Mouse (Mus musculus) intestine, embryonic 15.5 days (tissue): ENCODE measurements around the gene Chst5. TPM values are rescaled to one million over a fixed set of nuclear protein-coding genes. Genes with fewer than 3 reads are reported as not detected.

Source experiments
- ATAC-seq: fragments of 200-750 bp; cut with Nextera tagmentation; 2 replicates; pipeline ENCODE4 v1.8.0; 2017; ENCODE audit warnings: moderate TSS enrichment, moderate library complexity
- H3K27ac ChIP-seq: fragments of 300-500 bp; sonication (generic); 2 replicates; pipeline ENCODE4 v1.5.1; 2015; ENCODE audit warnings: mild to moderate bottlenecking, inconsistent platforms
- H3K27me3 ChIP-seq: fragments of 300-500 bp; sonication (generic); replicated peaks from 2 replicates; pipeline ENCODE4 v1.6.1; 2015; ENCODE audit warnings: inconsistent platforms
- H3K36me3 ChIP-seq: fragments of 300-500 bp; sonication (generic); 2 replicates; pipeline ENCODE4 v1.6.1; 2015; ENCODE audit warnings: inconsistent platforms
- H3K4me1 ChIP-seq: fragments of 300-500 bp; sonication (generic); replicated peaks from 2 replicates; pipeline ENCODE4 v1.6.1; 2015; ENCODE audit warnings: inconsistent platforms
- H3K4me2 ChIP-seq: fragments of 300-500 bp; sonication (generic); replicated peaks from 2 replicates; pipeline ENCODE4 v1.6.1; 2015; ENCODE audit warnings: mild to moderate bottlenecking, inconsistent platforms
- H3K4me3 ChIP-seq: fragments of 300-500 bp; sonication (generic); replicated peaks from 2 replicates; pipeline ENCODE4 v1.5.1; 2015; ENCODE audit warnings: inconsistent platforms
- H3K9ac ChIP-seq: fragments of 300-500 bp; sonication (generic); 2 replicates; pipeline ENCODE4 v1.6.1; 2015; ENCODE audit warnings: inconsistent platforms
- H3K9me3 ChIP-seq: fragments of 300-500 bp; sonication (generic); 2 replicates; pipeline ENCODE4 v1.6.1; 2016; ENCODE audit warnings: inconsistent platforms
- WGBS: fragments of 180-500 bp; shearing (Covaris S2); methylation state at CpG from one replicate; pipeline ENCODE4 v1.1.7; 2015; 5-methylcytosine and 5-hydroxymethylcytosine counted together
- polyA plus RNA-seq: library from polyadenylated mRNA; unstranded; fragments of >200 nt; fragmentation: Nextera tagmentation; extraction: Ambion mirVana; gene quantifications from 2 replicates; pipeline ENCODE4 v1.2.1, GENCODE M21; 2015

Gene Chst5
- 1.2 and 1.7 TPM in 2 replicates for polyA plus RNA-seq

GRCm38 (mm10) chr8:111909621-111910450 lies at the start of gene Chst5:
Chst5 (minus strand) TSS chr8:111910447.
- H3K27me3 ChIP-seq: peaks cover 9% of the 10 kb centered on the region; the same call in 1 of the 2 replicates
- 5% methylated on average over 46 of the region's 47 CpGs for WGBS
- peaks cover 16% of the 10 kb centered on the region for H3K4me1 ChIP-seq
- H3K4me2 ChIP-seq: peak within 1 kb of the TSS; percentile 77
- H3K27ac ChIP-seq: no peak within 1 kb of the TSS
- peak within 1 kb of the TSS; percentile 30 for H3K9ac ChIP-seq
- ATAC-seq: peak; percentile 48; the same call in 1 of the 2 replicates
- H3K4me3 ChIP-seq: peak within 1 kb of the TSS; percentile 35
- H3K9me3 ChIP-seq: no peaks in the 10 kb centered on the region
- H3K36me3 ChIP-seq: no peaks in the 10 kb centered on the region

GRCm38 (mm10) chr8:111957231-111957630 lies 47.0 kb upstream of the Chst5 start:
- no peak for ATAC-seq
- Histone ChIP-seq H3K4me3 (no peak overlapping the region), H3K4me2 (no peak overlapping the region), H3K27ac (no peak overlapping the region), H3K4me1 (no peaks in the 10 kb centered on the region), H3K36me3 (peaks cover 14% of the 10 kb centered on the region), H3K9me3 (no peaks in the 10 kb centered on the region), H3K27me3 (no peaks in the 10 kb centered on the region), H3K9ac (no peak overlapping the region)
- 88% methylated on average over 2 of the region's 2 CpGs for WGBS

GRCm38 (mm10) chr8:111955879-111956278 lies 45.6 kb upstream of the Chst5 start:
- Histone ChIP-seq H3K9me3 (no peaks in the 10 kb centered on the region), H3K27me3 (no peaks in the 10 kb centered on the region), H3K36me3 (peaks cover 14% of the 10 kb centered on the region), H3K4me2 (no peak overlapping the region), H3K4me3 (no peak overlapping the region), H3K4me1 (no peaks in the 10 kb centered on the region), H3K9ac (no peak overlapping the region), H3K27ac (no peak overlapping the region)
- ATAC-seq: no peak
- WGBS: 88% methylated on average over 5 of the region's 5 CpGs

- Histone ChIP-seq H3K4me2 (no peak overlapping the region), H3K27me3 (no peaks in the 10 kb centered on the region), H3K9me3 (no peaks in the 10 kb centered on the region), H3K36me3 (peaks cover 14% of the 10 kb centered on the region), H3K27ac (no peak overlapping the region), H3K9ac (no peak overlapping the region), H3K4me3 (no peak overlapping the region), H3K4me1 (no peaks in the 10 kb centered on the region)
- WGBS: 67% methylated on average over 4 of the region's 4 CpGs
- no peak for ATAC-seq
Observed at GRCm38 (mm10) chr8:111954844-111955594, 44.8 kb upstream of the Chst5 start.

DNA sequence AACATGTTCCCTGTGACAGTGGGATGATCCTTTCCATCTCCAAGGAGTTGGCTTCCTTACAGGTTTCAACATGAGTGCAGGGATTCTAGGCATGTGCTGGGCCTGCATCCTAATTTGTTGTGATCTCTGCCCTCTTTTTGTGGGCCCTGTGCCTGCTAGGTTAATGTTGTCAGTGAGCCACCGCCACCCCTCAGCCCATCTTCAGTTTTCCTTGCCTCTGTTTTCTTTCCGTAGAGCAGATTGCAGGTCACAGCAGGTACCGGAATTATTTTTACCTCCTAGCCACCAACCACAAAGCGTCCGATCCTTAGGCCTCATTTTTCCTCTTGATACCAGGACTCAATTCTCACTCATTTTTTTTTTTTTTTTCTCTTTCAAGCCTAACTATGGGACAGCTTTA lies 41.7 kb upstream of the Chst5 start:
- no peak overlapping the region for H3K4me2 ChIP-seq
- no peak overlapping the region for H3K27ac ChIP-seq
- no peaks in the 10 kb centered on the region for H3K27me3 ChIP-seq
- no peak overlapping the region for H3K9ac ChIP-seq
- no peaks in the 10 kb centered on the region for H3K9me3 ChIP-seq
- no peak overlapping the region for H3K4me3 ChIP-seq
- WGBS: 94% methylated on average over 5 of the region's 5 CpGs
- ATAC-seq: no peak
- no peaks in the 10 kb centered on the region for H3K4me1 ChIP-seq
- H3K36me3 ChIP-seq: peaks cover 18% of the 10 kb centered on the region

DNA sequence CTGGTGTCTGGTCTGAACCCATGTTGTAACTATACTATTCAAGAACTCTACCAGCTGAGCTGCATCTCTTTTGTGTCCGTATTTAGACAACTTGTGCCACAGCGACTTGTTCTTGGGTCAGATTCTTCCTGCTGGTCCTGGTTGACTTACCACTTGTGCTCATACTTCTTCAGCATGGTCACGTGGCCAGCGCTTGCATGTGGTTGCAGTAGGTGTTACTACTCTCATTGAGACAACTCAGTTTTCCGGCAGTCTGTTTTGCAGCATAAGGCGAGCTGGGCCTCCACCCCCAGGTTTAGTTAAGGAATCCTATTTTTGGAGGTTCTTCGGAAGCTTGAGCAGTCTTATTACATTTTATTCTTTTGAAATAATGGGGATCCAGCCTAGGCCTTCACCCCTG lies 41.1 kb upstream of the Chst5 start:
- no peak overlapping the region for H3K4me2 ChIP-seq
- H3K4me1 ChIP-seq: no peaks in the 10 kb centered on the region
- H3K27ac ChIP-seq: no peak overlapping the region
- no peak for ATAC-seq
- H3K4me3 ChIP-seq: no peak overlapping the region
- no peaks in the 10 kb centered on the region for H3K9me3 ChIP-seq
- H3K36me3 ChIP-seq: peaks cover 19% of the 10 kb centered on the region
- WGBS: 93% methylated on average over 7 of the region's 7 CpGs
- H3K9ac ChIP-seq: no peak overlapping the region
- H3K27me3 ChIP-seq: no peaks in the 10 kb centered on the region

- Histone ChIP-seq H3K36me3 (peaks cover 22% of the 10 kb centered on the region), H3K9me3 (no peaks in the 10 kb centered on the region), H3K27ac (no peak overlapping the region), H3K4me2 (no peak overlapping the region), H3K9ac (no peak overlapping the region), H3K27me3 (no peaks in the 10 kb centered on the region), H3K4me1 (no peaks in the 10 kb centered on the region), H3K4me3 (no peak overlapping the region)
- WGBS: 91% methylated on average over 3 of the region's 3 CpGs
- ATAC-seq: no peak
Observed at GRCm38 (mm10) chr8:111950846-111951245, 40.6 kb upstream of the Chst5 start.

GRCm38 (mm10) chr8:111947954-111948353 lies 37.7 kb upstream of the Chst5 start:
- ATAC-seq: no peak
- Histone ChIP-seq H3K27me3 (no peaks in the 10 kb centered on the region), H3K4me2 (no peak overlapping the region), H3K9ac (no peak overlapping the region), H3K4me1 (no peaks in the 10 kb centered on the region), H3K36me3 (peaks cover 20% of the 10 kb centered on the region), H3K9me3 (no peaks in the 10 kb centered on the region), H3K27ac (no peak overlapping the region), H3K4me3 (no peak overlapping the region)
- WGBS: 90% methylated on average over 8 of the region's 8 CpGs

DNA sequence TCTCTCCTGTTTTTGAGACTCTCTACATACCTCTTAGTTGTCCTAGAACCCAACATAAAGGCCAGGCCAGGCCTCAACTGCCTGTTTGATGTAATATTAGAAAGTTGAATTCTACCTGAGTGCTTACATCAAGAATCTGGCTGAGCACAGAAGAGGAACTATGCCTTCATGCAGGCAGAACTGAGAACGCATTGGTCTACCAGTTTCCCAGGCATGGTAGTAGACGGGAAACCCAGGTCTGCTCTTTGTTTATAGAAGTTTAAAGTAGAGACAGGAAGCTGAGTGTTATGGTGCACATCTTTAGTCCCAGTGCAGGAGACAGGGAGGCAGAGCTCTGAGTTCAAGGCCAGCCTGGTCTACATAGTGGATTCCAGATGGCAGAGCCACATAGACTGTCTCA lies 36.9 kb upstream of the Chst5 start:
- H3K4me2 ChIP-seq: no peak overlapping the region
- no peak overlapping the region for H3K9ac ChIP-seq
- no peak overlapping the region for H3K27ac ChIP-seq
- ATAC-seq: no peak
- H3K4me1 ChIP-seq: no peaks in the 10 kb centered on the region
- H3K36me3 ChIP-seq: peaks cover 20% of the 10 kb centered on the region
- 78% methylated on average over 2 of the region's 2 CpGs for WGBS
- no peak overlapping the region for H3K4me3 ChIP-seq
- no peaks in the 10 kb centered on the region for H3K27me3 ChIP-seq
- H3K9me3 ChIP-seq: no peaks in the 10 kb centered on the region

- no peak for ATAC-seq
- H3K9me3 ChIP-seq: no peaks in the 10 kb centered on the region
- H3K4me3 ChIP-seq: no peak overlapping the region
- peaks cover 10% of the 10 kb centered on the region; the same call in 1 of the 2 replicates for H3K4me1 ChIP-seq
- H3K4me2 ChIP-seq: no peak overlapping the region
- H3K36me3 ChIP-seq: peaks cover 15% of the 10 kb centered on the region; the same call in 1 of the 2 replicates
- H3K27ac ChIP-seq: no peak overlapping the region
- no peaks in the 10 kb centered on the region for H3K27me3 ChIP-seq
- WGBS: 93% methylated on average over 2 of the region's 2 CpGs
- no peak overlapping the region for H3K9ac ChIP-seq
Observed at GRCm38 (mm10) chr8:111943544-111943943, 33.3 kb upstream of the Chst5 start.

- Histone ChIP-seq H3K27me3 (no peaks in the 10 kb centered on the region), H3K9ac (peak overlapping the region; percentile 89), H3K9me3 (no peaks in the 10 kb centered on the region), H3K36me3 (0 out of 2 replicates have a peak, but pooled peaks cover 6% of the 10 kb centered on the region), H3K4me3 (peak overlapping the region; percentile 98), H3K4me2 (peak overlapping the region; percentile 88), H3K4me1 (peaks cover 10% of the 10 kb centered on the region; the same call in 1 of the 2 replicates), H3K27ac (peak overlapping the region; percentile 77)
- peak; percentile 22 for ATAC-seq
- WGBS: under 1% methylated on average over 23 of the region's 23 CpGs
Observed at GRCm38 (mm10) chr8:111941101-111941454, 30.8 kb upstream of the Chst5 start.
